Mouse (Mus musculus): ENCODE measurements at regions not wholly inside any gene's neighbourhood (a gene's known extent, or its start where the extent isn't known, plus 50 kb on each side); places are given as distances from the start of the nearest gene placed in this dataset.

DNA sequence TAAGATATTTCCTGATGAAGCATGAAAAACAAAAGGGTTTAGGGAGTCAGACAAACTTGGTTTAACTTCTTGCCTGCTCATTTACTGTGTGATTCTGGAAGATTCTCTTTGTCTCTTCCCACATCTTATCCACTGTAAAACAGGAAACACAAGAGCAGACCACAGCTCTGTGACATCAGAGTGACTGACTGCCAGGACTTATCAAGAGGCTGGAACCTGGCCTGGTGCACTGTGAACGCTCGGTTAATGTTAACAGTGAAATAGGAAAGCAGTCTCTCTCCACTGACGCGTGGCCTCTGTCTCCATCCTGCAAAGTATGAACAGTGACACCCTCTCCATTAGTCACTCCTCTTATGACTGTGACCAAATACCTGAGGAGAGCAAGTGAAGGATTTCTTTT, 73.1 kb upstream of the Noct start:
- DNase-seq: no peak

- no peak for DNase-seq
Observed at GRCm38 (mm10) chr3:51155621-51156020, 68.6 kb upstream of the Noct start.

- peak; percentile 56 to 74 for DNase-seq
Observed at GRCm38 (mm10) chr3:51156386-51157290, 67.6 kb upstream of the Noct start.

GRCm38 (mm10) chr3:51157291-51157650, 67.0 kb upstream of the Noct start:
- DNase-seq: no peak

GRCm38 (mm10) chr3:51158449-51158848, 65.8 kb upstream of the Noct start:
- no peak for DNase-seq

DNA sequence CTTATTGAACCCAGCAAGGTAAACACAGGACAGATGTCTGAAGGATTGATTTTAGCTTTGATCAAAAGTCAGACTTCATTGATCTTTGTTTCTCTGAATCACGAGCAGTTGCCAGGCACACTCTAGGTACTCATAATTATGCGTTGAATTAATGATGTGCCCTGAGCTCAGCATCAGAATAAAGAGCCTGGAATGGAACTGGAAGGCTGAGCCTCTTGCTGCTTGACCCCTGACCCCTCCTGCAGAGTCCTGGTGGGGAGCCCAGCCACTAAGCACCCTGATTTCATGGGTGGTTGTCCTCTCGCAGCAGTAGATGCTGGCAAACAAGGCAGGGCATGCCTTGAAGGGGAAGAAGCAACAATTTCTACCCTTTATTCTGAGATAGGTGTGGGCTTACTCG, 64.9 kb upstream of the Noct start:
- no peak for DNase-seq

- no peak for DNase-seq
Observed at GRCm38 (mm10) chr3:51159881-51160280, 64.4 kb upstream of the Noct start.

DNA sequence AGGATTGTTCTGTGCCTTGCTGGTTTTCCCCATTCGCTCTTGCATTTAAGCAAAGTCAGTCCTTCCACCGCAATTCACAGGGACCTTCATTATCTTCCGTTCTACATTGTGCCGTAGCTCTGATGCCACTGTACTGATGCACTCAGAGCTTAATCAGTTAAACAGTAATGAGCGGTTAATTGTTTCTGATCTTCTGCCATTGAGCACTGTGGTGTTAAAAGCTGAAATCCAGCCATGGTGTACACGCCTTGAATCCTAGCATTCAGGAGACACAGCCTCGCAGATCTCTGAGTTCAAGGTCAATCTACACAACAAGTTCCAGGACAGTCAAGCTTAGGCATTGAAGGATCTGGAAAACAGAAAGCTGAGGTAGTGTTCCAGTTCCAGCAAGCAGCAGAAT, 63.6 kb upstream of the Noct start:
- no peak for DNase-seq

DNA sequence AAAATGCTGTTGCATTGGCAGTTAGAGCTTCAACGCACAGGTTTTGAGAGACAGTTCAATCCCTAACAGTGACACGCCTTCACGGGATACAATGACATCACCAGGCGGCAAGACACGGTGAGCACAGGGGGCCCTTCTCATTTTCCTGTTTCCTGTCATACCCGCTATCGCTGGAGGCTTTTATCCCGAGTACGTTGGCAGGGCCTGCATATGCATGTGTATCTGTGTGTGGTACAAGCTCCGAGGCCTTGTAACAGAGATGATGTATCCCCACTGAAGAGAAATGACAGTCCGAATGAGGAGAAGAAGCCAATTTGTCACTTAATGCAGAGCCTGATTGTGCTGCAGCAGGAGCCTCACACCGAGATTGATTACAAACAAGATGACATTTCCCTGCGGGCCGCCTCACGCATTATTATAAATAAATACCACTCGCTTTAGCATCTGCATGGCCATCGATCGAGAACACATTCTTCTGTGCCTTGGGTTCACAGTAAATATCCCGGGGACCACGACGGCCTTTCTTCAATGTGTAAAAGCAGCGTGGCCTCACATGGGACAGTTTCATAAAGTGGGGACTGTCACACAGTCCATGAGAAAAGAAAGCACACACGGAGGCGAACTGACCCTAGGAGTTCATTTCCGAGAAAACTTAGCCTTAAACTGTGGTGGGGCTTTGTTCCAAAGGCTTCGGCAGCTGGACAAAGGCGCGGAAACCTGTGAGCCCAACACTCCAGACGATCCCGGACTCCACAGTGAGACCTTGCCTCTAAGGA, 54.9 kb upstream of the Noct start:
- DNase-seq: peak; percentile 14 to 29

- peak; percentile 73 to 86 for DNase-seq
Observed at GRCm38 (mm10) chr3:51170225-51170852, 53.9 kb upstream of the Noct start.

All from lung, postnatal 4 days (tissue).